Mouse (Mus musculus): ENCODE results near the gene C8a. TPM values are rescaled to one million over a fixed set of nuclear protein-coding genes. Genes with fewer than 3 reads are reported as not detected.

C8a gene
- polyA plus RNA-seq, 1 experiment = not detected

- TF ChIP-seq POLR2A (IDR thresholded peaks at IDR 0.05; ENCODE audit: borderline replicate concordance, low read depth, low read length) (no peak), CTCF (IDR thresholded peaks at IDR 0.05; ENCODE audit: low read depth, low read length) (no peak)
These were observed 15.5 kb upstream of the C8a start for GRCm38 (mm10) chr4:104891708-104892107.

GRCm38 (mm10) chr4:104888499-104889262 lies 12.5 kb upstream of the C8a start:
- TF ChIP-seq CTCF (IDR thresholded peaks at IDR 0.05; ENCODE audit: low read depth, low read length) (no peak), POLR2A (IDR thresholded peaks at IDR 0.05; ENCODE audit: borderline replicate concordance, low read depth, low read length) (no peak)
- Histone ChIP-seq H3K4me1 (ENCODE audit: control insufficient read depth, insufficient read depth, low read length) (no peaks in the 10 kb centered on the region), H3K27ac (ENCODE audit: insufficient read depth, low read depth, low read length) (no peak overlapping the region)

More at GRCm38 (mm10) chr4:104891708-104892107, 15.5 kb upstream of the C8a start:
- Histone ChIP-seq H3K4me1 (ENCODE audit: control insufficient read depth, insufficient read depth, low read length) (no peaks in the 10 kb centered on the region), H3K4me3 (ENCODE audit: insufficient read depth, low read length) (no peak overlapping the region), H3K27ac (ENCODE audit: insufficient read depth, low read depth, low read length) (no peak overlapping the region)

GRCm38 (mm10) chr4:104887486-104887885 lies 11.3 kb upstream of the C8a start:
- Histone ChIP-seq H3K4me3 (ENCODE audit: insufficient read depth, low read length) (no peak overlapping the region), H3K4me1 (ENCODE audit: control insufficient read depth, insufficient read depth, low read length) (no peaks in the 10 kb centered on the region), H3K27ac (ENCODE audit: insufficient read depth, low read depth, low read length) (no peak overlapping the region)
- no peak for TF ChIP-seq POLR2A (IDR thresholded peaks at IDR 0.05; ENCODE audit: borderline replicate concordance, low read depth, low read length)
- TF ChIP-seq CTCF (IDR thresholded peaks at IDR 0.05; ENCODE audit: low read depth, low read length) = no peak

More at GRCm38 (mm10) chr4:104888499-104889262, 12.5 kb upstream of the C8a start:
- no peak overlapping the region for H3K4me3 ChIP-seq (ENCODE audit: insufficient read depth, low read length)

GRCm38 (mm10) chr4:104875832-104876231 lies 366 bp downstream of the C8a start:
- no peaks in the 10 kb centered on the region for H3K4me1 ChIP-seq (ENCODE audit: control insufficient read depth, insufficient read depth, low read length)
- TF ChIP-seq POLR2A (IDR thresholded peaks at IDR 0.05; ENCODE audit: borderline replicate concordance, low read depth, low read length) (no peak), CTCF (IDR thresholded peaks at IDR 0.05; ENCODE audit: low read depth, low read length) (no peak)
- H3K27ac ChIP-seq (ENCODE audit: insufficient read depth, low read depth, low read length) = no peak overlapping the region
- no peak overlapping the region for H3K4me3 ChIP-seq (ENCODE audit: insufficient read depth, low read length)

GRCm38 (mm10) chr4:104870196-104870595 lies 6.0 kb downstream of the C8a start:
- H3K4me1 ChIP-seq (ENCODE audit: control insufficient read depth, insufficient read depth, low read length) = no peaks in the 10 kb centered on the region
- no peak for TF ChIP-seq POLR2A (IDR thresholded peaks at IDR 0.05; ENCODE audit: borderline replicate concordance, low read depth, low read length)
- TF ChIP-seq CTCF (IDR thresholded peaks at IDR 0.05; ENCODE audit: low read depth, low read length) = no peak
- H3K27ac ChIP-seq (ENCODE audit: insufficient read depth, low read depth, low read length) = no peak overlapping the region
- H3K4me3 ChIP-seq (ENCODE audit: insufficient read depth, low read length) = no peak overlapping the region

GRCm38 (mm10) chr4:104869581-104869980 lies 6.6 kb downstream of the C8a start:
- TF ChIP-seq POLR2A (IDR thresholded peaks at IDR 0.05; ENCODE audit: borderline replicate concordance, low read depth, low read length) = no peak
- TF ChIP-seq CTCF (IDR thresholded peaks at IDR 0.05; ENCODE audit: low read depth, low read length) = no peak
- H3K4me3 ChIP-seq (ENCODE audit: insufficient read depth, low read length) = no peak overlapping the region
- H3K4me1 ChIP-seq (ENCODE audit: control insufficient read depth, insufficient read depth, low read length) = no peaks in the 10 kb centered on the region
- H3K27ac ChIP-seq (ENCODE audit: insufficient read depth, low read depth, low read length) = no peak overlapping the region

GRCm38 (mm10) chr4:104864397-104864796 lies 11.8 kb downstream of the C8a start:
- TF ChIP-seq CTCF (IDR thresholded peaks at IDR 0.05; ENCODE audit: low read depth, low read length) = no peak
- TF ChIP-seq POLR2A (IDR thresholded peaks at IDR 0.05; ENCODE audit: borderline replicate concordance, low read depth, low read length) = no peak
- H3K4me3 ChIP-seq (ENCODE audit: insufficient read depth, low read length) = no peak overlapping the region
- H3K4me1 ChIP-seq (ENCODE audit: control insufficient read depth, insufficient read depth, low read length) = no peaks in the 10 kb centered on the region
- no peak overlapping the region for H3K27ac ChIP-seq (ENCODE audit: insufficient read depth, low read depth, low read length)

- no peaks in the 10 kb centered on the region for H3K4me1 ChIP-seq (ENCODE audit: control insufficient read depth, insufficient read depth, low read length)
- TF ChIP-seq POLR2A (IDR thresholded peaks at IDR 0.05; ENCODE audit: borderline replicate concordance, low read depth, low read length) (no peak), CTCF (IDR thresholded peaks at IDR 0.05; ENCODE audit: low read depth, low read length) (no peak)
- H3K27ac ChIP-seq (ENCODE audit: insufficient read depth, low read depth, low read length) = no peak overlapping the region
- no peak overlapping the region for H3K4me3 ChIP-seq (ENCODE audit: insufficient read depth, low read length)
These were observed 15.0 kb downstream of the C8a start for GRCm38 (mm10) chr4:104861241-104861640.

GRCm38 (mm10) chr4:104857823-104858222 lies 18.4 kb downstream of the C8a start:
- TF ChIP-seq CTCF (IDR thresholded peaks at IDR 0.05; ENCODE audit: low read depth, low read length) (no peak), POLR2A (IDR thresholded peaks at IDR 0.05; ENCODE audit: borderline replicate concordance, low read depth, low read length) (no peak)
- no peaks in the 10 kb centered on the region for H3K4me1 ChIP-seq (ENCODE audit: control insufficient read depth, insufficient read depth, low read length)
- H3K4me3 ChIP-seq (ENCODE audit: insufficient read depth, low read length) = no peak overlapping the region
- no peak overlapping the region for H3K27ac ChIP-seq (ENCODE audit: insufficient read depth, low read depth, low read length)

GRCm38 (mm10) chr4:104857029-104857428 lies 19.2 kb downstream of the C8a start, which contains the start of gene Gm17662:
Gene Gm17662, plus strand, starts transcription at chr4:104857329.
- H3K4me3 ChIP-seq (ENCODE audit: insufficient read depth, low read length) = no peak within 1 kb of the TSS
- no peaks in the 10 kb centered on the region for H3K4me1 ChIP-seq (ENCODE audit: control insufficient read depth, insufficient read depth, low read length)
- no peak within 1 kb of the TSS for H3K27ac ChIP-seq (ENCODE audit: insufficient read depth, low read depth, low read length)
- TF ChIP-seq POLR2A (IDR thresholded peaks at IDR 0.05; ENCODE audit: borderline replicate concordance, low read depth, low read length) (no peak), CTCF (IDR thresholded peaks at IDR 0.05; ENCODE audit: low read depth, low read length) (no peak)
